Mouse (Mus musculus): ENCODE results near the gene Syngr3. TPM values are rescaled to one million over a fixed set of nuclear protein-coding genes. Genes with fewer than 3 reads are reported as not detected.

The Syngr3 gene
- 1.9 TPM for polyA plus RNA-seq (2017; shearing (Covaris generic))

GRCm38 (mm10) chr17:24689251-24690081, at the start of gene Syngr3:
Gene Syngr3, minus strand, starts transcription at chr17:24689955.

GRCm38 (mm10) chr17:24736330-24737051, 46.7 kb upstream of the Syngr3 start, which contains the start of gene Msrb1:
Gene Msrb1, plus strand, starts transcription at chr17:24736642.

DNA sequence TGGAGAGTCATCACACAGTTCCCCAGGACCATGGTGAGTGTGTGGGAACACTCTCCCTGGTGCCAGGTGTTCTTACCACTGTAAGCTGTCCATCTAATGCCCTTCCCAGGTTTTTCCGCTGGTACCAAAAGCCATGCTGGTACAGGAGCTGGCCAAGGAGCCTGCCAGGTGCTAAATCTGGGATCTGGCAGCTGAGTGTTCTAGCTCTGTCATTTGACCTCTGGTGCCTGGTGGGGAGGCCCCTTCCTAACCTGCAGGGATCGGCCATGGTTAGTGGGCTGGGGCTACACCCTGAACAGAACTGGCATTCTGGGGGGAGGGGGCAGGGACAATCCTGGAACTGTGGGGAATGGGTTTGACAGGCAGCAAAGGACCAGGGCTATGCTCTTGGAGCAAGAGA, 37.9 kb upstream of the Syngr3 start, which contains the start of gene Rpl3l:
Rpl3l (plus strand) TSS at position 203 of the 400 bp plus-strand sequence.

DNA sequence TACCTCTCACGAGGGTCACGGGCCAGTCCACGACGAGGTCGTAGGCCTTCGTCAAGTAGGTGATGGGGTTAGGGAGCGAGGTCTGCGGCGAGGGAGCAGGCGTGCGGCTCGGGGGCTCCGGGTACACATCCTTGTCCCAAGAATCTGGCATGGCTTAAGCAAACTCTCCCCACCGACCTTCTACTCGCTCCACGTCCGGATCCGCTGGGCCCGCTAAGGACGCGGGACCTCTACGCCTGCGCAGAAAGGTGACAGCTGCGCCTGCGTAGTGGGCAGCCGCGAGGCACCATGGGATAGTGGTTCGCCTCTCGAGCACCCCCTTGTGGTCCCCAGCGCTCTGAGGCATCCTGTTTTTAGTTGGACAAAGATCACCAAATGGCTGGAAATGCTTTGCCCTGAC, 34.4 kb upstream of the Syngr3 start, which contains the start of gene Ndufb10:
Ndufb10 (minus strand) TSS at position 295 of the 400 bp plus-strand sequence.

GRCm38 (mm10) chr17:24717943-24718342, 28.2 kb upstream of the Syngr3 start, which contains the start of the genes Rnf151 and Rps2:
Gene Rnf151, minus strand, starts transcription at chr17:24718063.
Gene Rps2, plus strand, starts transcription at chr17:24718116.

DNA sequence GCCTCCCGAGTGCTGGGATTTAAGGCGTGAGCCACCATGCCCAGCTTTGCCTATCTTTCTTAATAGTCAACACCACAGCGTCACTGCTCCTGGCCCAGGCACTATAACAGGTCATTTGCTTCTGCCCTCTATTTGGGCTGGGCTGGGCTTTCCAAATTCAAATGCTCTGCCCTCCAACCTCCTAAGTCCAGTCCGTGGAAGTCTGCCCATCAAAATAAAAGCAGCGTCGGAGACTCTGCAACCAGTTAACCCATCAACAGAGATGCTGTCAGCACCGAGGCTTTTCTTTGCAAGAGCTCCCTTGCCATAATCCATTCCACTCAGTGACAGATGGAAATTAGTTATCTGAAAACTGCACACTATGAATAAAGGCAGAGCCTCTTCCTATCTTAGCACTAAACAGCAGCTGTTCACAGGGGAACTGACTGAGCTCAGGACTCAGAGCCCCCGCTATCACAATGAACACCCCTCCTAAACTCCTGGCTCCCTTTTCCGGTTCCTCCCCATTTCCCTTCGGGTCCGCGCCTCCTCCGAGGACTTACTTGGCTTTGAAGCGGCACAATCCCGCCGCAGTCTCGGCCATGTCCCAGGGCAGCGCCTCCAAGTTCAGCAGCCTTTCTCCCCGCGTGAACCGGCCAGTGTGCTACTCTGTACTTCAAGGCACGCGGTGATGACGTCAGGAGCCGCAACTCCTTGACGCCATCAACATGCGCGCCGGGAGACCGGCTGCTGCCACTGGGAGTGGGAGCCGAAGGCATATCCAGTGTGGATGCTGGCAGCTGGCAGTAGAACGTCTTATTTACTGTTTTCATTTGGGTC, 17.4 kb upstream of the Syngr3 start, which contains the start of gene Tbl3:
Tbl3 (minus strand) TSS at position 679 of the 819 bp plus-strand sequence.

GRCm38 (mm10) chr17:24696011-24696697, 6.4 kb upstream of the Syngr3 start, which contains the start of the genes Gfer and Noxo1:
Gene Gfer, minus strand, starts transcription at chr17:24696156.
Gene Noxo1, plus strand, starts transcription at chr17:24696234.

DNA sequence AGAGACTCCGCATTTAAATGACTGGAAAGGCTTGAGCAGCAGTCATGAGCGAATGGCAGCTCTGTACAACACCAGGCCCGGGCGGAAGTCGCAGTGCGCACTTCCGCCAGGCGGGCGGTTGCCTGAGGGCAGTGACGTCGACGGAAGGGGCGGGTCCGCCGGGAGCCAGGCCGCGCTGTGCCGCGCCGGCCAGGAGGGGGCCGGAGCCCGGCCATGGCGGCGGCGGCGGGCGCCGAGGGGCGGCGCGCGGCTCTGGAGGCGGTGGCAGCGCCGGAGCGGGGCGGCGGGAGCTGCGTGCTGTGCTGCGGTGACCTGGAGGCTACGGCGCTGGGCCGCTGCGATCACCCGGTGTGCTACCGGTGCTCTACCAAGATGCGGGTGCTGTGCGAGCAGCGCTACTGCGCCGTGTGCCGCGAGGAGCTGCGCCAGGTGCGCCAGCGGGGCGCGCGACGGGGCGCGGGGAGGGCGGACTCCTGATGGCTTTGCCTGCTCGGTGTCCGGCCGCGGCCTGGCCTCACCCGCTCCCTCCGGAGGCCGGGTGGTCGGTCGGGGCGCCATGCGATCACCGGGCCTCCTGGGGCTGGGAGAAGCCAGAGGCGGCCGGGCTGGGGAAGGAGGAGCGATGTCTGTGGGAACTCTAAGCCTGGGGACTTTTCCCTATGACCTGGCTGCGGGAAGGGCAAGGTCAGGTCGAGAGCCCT, 20.1 kb downstream of the Syngr3 start, which contains the start of gene Zfp598:
Zfp598 (plus strand) TSS at position 143 of the 701 bp plus-strand sequence.

DNA sequence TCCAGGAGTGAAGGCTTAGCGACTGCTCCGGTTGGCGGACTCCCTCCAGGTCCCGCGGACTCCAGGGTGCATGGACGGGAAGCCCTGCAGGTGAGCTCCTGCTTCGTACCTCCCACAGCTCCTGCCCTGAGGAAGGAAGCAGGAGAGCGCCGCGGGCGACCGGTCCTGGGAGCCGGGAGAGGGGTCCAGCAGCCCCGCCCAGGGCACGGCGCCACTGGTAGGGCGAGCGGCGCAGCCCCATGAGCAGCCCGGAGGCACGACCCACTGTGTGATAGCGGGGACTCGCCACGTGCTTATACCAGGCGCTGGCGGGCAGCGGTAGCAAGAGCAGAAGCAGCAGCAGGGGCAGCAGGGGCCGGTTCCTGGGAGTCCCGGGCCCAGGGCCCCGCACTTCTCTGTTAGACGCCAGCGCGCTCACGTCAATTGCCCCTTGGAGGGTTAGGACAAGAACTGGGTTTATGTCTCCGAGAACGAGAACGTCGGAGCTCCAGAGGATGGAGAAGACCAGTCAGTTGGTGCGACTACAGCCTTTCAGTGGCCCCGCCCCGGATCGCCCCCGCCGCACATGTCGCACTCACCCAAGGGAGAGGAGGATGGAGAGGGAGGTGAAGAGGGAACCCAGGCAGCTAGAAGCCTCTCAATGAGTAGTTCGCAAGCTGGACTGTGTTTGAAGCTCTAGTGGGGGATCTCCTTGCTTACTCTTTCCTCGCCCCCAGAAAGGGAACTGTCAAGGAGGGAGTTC, 31.6 kb downstream of the Syngr3 start, which contains the start of gene Npw:
Npw (minus strand) TSS at position 441 of the 742 bp plus-strand sequence.

DNA sequence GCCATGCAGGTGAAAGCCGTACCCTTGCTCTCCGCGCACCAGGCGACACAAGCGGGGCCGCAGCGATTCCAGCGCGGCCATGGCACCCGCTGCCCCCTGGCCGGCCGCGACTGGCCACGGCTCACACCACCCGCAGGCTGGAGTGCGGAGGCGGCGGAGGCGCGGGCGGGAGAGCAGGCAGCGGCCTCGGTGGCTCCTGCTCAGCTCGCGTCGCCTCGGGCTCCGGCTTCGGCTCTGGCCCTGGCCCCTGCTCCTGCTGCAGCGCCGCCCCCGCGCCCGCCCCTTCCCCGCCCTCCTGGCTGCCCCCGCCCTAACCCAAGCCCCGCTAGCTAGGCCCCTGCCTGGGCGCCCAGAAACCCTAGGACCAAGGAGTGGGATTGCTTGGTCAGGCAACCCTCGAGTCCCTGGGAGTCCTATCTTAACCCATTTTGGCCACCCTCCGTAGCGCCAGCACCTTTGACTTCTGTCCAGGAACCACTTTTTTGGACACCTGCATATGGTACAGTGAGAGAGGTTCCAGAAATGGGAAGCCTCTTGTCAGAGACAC, 39.6 kb downstream of the Syngr3 start, which contains the start of gene Slc9a3r2:
Slc9a3r2 (minus strand) TSS at position 258 of the 547 bp plus-strand sequence.

Other genes with a start within 250 kb of the Syngr3 start
- gene Dnase1l2, start 246.8 kb downstream of the Syngr3 start, polyA plus RNA-seq (2017; shearing (Covaris generic)), result 2.1 TPM
- 118 TPM for gene E4f1, start 219.6 kb downstream of the Syngr3 start, polyA plus RNA-seq (2017; shearing (Covaris generic))
- gene Pgp, start 219.6 kb downstream of the Syngr3 start, polyA plus RNA-seq (2017; shearing (Covaris generic)), result 14.9 TPM
- gene Bricd5, start 216.1 kb downstream of the Syngr3 start, polyA plus RNA-seq (2017; shearing (Covaris generic)), result 0.74 TPM
- 18.7 TPM for gene Mlst8, start 210.9 kb downstream of the Syngr3 start, polyA plus RNA-seq (2017; shearing (Covaris generic))
- 0.39 TPM for gene Caskin1, start 201.4 kb downstream of the Syngr3 start, polyA plus RNA-seq (2017; shearing (Covaris generic))
- gene Traf7, start 162.0 kb downstream of the Syngr3 start, polyA plus RNA-seq (2017; shearing (Covaris generic)), result 57.3 TPM
- gene Rab26, start 155.7 kb downstream of the Syngr3 start, polyA plus RNA-seq (2017; shearing (Covaris generic)), result 2.1 TPM
- gene Pkd1, start 140.1 kb downstream of the Syngr3 start, polyA plus RNA-seq (2017; shearing (Covaris generic)), result 41.2 TPM
- gene Tsc2, start 57.3 kb downstream of the Syngr3 start, polyA plus RNA-seq (2017; shearing (Covaris generic)), result 34.6 TPM
- 3.4 TPM for gene Nthl1, start 57.3 kb downstream of the Syngr3 start, polyA plus RNA-seq (2017; shearing (Covaris generic))
- gene Slc9a3r2, start 39.6 kb downstream of the Syngr3 start, polyA plus RNA-seq (2017; shearing (Covaris generic)), result not detected
- not detected for gene Npw, start 31.5 kb downstream of the Syngr3 start, polyA plus RNA-seq (2017; shearing (Covaris generic))
- gene Zfp598, start 20.3 kb downstream of the Syngr3 start, polyA plus RNA-seq (2017; shearing (Covaris generic)), result 17.8 TPM
- 27.8 TPM for gene Gfer, start 6.2 kb upstream of the Syngr3 start, polyA plus RNA-seq (2017; shearing (Covaris generic))
- 2.1 TPM for gene Noxo1, start 6.3 kb upstream of the Syngr3 start, polyA plus RNA-seq (2017; shearing (Covaris generic))
- 45.0 TPM for gene Tbl3, start 17.7 kb upstream of the Syngr3 start, polyA plus RNA-seq (2017; shearing (Covaris generic))
- not detected for gene Rnf151, start 28.1 kb upstream of the Syngr3 start, polyA plus RNA-seq (2017; shearing (Covaris generic))
- gene Rps2, start 28.2 kb upstream of the Syngr3 start, polyA plus RNA-seq (2017; shearing (Covaris generic)), result 933 TPM
- 150 TPM for gene Ndufb10, start 34.5 kb upstream of the Syngr3 start, polyA plus RNA-seq (2017; shearing (Covaris generic))
- not detected for gene Rpl3l, start 37.9 kb upstream of the Syngr3 start, polyA plus RNA-seq (2017; shearing (Covaris generic))
- gene Msrb1, start 46.7 kb upstream of the Syngr3 start, polyA plus RNA-seq (2017; shearing (Covaris generic)), result 9.2 TPM
- not detected for gene Hs3st6, start 63.0 kb upstream of the Syngr3 start, polyA plus RNA-seq (2017; shearing (Covaris generic))
- gene Meiob, start 114.3 kb upstream of the Syngr3 start, polyA plus RNA-seq (2017; shearing (Covaris generic)), result not detected
- 30.3 TPM for gene Hagh, start 150.2 kb upstream of the Syngr3 start, polyA plus RNA-seq (2017; shearing (Covaris generic))
- 0.34 TPM for gene Fahd1, start 160.4 kb upstream of the Syngr3 start, polyA plus RNA-seq (2017; shearing (Covaris generic))
- gene Igfals, start 176.0 kb upstream of the Syngr3 start, polyA plus RNA-seq (2017; shearing (Covaris generic)), result not detected
- 65.8 TPM for gene Nubp2, start 196.4 kb upstream of the Syngr3 start, polyA plus RNA-seq (2017; shearing (Covaris generic))
- gene Spsb3, start 196.7 kb upstream of the Syngr3 start, polyA plus RNA-seq (2017; shearing (Covaris generic)), result 82.4 TPM
- gene Eme2, start 205.1 kb upstream of the Syngr3 start, polyA plus RNA-seq (2017; shearing (Covaris generic)), result 22.2 TPM
- 49.7 TPM for gene Mrps34, start 205.2 kb upstream of the Syngr3 start, polyA plus RNA-seq (2017; shearing (Covaris generic))
- gene Nme3, start 206.5 kb upstream of the Syngr3 start, polyA plus RNA-seq (2017; shearing (Covaris generic)), result 26.7 TPM
- 50.7 TPM for gene Mapk8ip3, start 247.0 kb upstream of the Syngr3 start, polyA plus RNA-seq (2017; shearing (Covaris generic))

All from effector memory CD4-positive, alpha-beta T cell, adult 7 months (primary cell).